Mouse (Mus musculus): ENCODE measurements around the gene Ggt5. TPM values are rescaled to one million over a fixed set of nuclear protein-coding genes. Genes with fewer than 3 reads are reported as not detected.
A peak's percentile ranks its signal among the peaks of the same experiment; 100 is the strongest.

The Ggt5 gene
- total RNA-seq, 2 experiments from 2014 or later, result 2.7 to 3.8 TPM

DNA sequence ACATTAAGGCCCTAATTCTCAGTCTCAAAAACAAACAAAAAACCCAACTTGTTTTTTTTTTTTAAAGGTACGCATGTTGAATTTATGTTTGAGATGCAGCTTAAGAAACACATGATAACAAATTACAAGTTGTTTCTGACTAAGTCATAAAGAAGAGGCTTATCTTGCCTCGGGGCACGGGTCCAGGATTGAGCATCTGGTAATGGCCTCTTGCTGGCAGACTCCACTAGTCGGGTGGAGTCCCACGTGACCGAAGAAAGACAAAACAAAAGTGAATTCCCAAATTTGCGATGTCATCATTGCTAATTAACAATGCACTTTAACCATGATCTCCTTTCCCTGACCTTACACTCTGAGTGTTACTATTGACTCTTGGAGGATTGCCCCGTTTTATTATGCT lies 6.8 kb downstream of the Ggt5 start:
- intact Hi-C loops (cut with DNase I), result no loop called here
- no peak for DNase-seq (ENCODE audit: extremely low spot score in 1 of 2, low spot score in 2 of 2)
- H3K4me3 ChIP-seq, result no peak overlapping the region
- no peak for TF ChIP-seq CTCF (IDR thresholded peaks at IDR 0.05)
- no peak overlapping the region for H3K27ac ChIP-seq

DNA sequence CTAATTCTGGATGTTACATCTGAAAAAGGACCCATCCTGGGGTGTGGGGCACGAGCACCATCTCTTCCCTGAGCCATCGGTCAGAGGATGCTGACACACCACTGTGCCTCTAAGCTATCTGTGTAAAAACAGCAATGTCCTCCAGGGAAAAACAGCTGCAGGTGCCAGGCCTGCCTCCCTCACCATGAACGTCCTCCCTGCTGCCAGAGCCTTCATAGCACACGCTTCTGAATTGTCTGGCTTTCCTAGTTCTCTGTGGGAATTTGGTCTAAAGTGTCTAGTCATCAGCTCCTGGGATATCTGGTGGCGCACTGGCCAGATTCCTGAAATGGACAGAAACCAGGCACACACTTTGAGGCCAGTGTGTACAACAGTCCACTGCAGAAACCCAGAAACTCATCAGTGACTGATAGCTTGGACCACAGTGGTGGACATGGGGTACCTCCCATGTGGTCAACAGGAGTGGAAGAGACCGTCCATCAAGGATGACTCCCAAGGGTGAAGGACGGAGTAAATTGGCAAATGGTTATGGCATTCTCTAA lies 11.1 kb downstream of the Ggt5 start:
- DNase-seq (ENCODE audit: extremely low spot score in 1 of 2, low spot score in 2 of 2), result no peak
- H3K4me3 ChIP-seq, result no peak overlapping the region
- TF ChIP-seq CTCF (IDR thresholded peaks at IDR 0.05), result no peak
- intact Hi-C loops (cut with DNase I), result no loop called here
- H3K27ac ChIP-seq, result no peak overlapping the region

DNA sequence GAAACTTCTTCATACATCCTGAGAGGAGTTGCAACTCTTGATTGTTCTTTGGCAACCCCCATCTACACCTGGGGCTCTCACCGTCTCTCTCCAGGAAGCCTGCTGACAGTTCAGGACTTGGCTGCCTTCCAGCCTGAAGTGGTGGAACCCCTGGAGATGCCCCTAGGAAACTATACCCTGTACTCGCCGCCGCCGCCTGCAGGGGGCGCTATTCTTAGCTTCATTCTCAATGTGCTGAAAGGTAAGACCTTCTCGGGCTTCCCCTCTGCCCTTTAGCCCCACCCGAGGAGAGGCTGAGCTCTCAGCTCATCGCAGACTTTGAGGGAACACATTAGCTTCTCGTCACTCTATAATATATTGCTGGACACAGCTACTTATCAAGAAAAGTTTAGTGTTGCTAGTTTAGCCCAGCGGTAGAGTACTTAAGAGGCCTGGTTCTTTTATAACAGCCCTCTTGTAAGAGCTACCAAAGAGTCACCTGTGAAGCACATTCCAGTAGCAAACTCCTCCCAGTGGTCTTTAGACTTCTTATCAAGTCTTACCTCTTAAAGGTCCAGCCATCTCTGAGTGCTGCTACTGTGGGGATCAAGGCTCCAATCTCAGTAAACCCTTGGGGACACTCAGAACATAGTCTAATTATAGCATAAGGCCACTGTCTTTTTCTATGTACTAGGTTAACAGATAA lies 16.2 kb downstream of the Ggt5 start:
- intact Hi-C loops (cut with DNase I), result no loop called here
- peak; percentile 33 for TF ChIP-seq CTCF (IDR thresholded peaks at IDR 0.05)

DNA sequence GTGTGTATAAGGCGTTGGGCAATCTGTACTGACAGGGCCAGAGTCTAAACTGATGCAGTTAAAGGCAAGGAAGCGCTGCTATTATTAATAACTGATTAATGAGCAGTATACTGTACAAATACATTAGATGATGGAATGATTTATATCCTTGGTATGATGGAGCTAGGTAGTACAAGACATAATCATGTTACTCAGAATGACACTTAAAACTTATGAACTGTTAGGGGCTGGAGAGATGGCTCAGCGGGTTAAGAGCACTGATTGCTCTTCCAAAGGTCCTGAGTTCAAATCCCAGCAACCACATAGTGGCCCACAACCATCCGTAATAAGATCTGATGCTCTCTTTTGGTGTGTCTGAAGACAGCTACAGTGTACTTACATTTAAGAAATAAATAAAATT lies 18.1 kb downstream of the Ggt5 start:
- DNase-seq (ENCODE audit: extremely low spot score in 1 of 2, low spot score in 2 of 2), result no peak
- no peak overlapping the region for H3K4me3 ChIP-seq
- intact Hi-C loops (cut with DNase I), result no loop called here
- no peak overlapping the region for H3K27ac ChIP-seq
- TF ChIP-seq CTCF (IDR thresholded peaks at IDR 0.05), result no peak

More for the DNA sequence above, 16.2 kb downstream of the Ggt5 start:
- no peak overlapping the region for H3K27ac ChIP-seq
- no peak for DNase-seq (ENCODE audit: extremely low spot score in 1 of 2, low spot score in 2 of 2)
- no peak overlapping the region for H3K4me3 ChIP-seq

DNA sequence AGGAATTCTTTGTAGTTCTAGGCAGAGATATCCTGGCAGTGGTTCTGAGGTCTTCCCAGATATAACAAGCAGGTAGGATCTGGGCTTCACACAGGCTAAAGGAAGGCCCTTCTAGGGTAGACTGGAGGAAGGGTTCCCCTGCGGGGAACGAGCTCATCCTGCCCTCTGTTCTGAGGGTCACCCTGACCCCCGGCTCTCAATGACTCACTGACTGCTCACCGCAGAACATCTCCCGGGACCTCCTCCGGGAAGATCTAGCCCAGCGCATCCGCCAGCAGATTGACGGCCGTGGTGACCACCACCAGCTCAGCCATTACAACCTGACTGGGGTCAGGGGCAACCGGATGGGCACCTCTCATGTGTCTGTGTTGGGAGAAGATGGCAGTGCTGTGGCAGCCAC lies 19.8 kb downstream of the Ggt5 start:
- no peak for DNase-seq (ENCODE audit: extremely low spot score in 1 of 2, low spot score in 2 of 2)
- H3K27ac ChIP-seq, result no peak overlapping the region
- intact Hi-C loops (cut with DNase I), result no loop called here
- H3K4me3 ChIP-seq, result no peak overlapping the region
- TF ChIP-seq CTCF (IDR thresholded peaks at IDR 0.05), result no peak

DNA sequence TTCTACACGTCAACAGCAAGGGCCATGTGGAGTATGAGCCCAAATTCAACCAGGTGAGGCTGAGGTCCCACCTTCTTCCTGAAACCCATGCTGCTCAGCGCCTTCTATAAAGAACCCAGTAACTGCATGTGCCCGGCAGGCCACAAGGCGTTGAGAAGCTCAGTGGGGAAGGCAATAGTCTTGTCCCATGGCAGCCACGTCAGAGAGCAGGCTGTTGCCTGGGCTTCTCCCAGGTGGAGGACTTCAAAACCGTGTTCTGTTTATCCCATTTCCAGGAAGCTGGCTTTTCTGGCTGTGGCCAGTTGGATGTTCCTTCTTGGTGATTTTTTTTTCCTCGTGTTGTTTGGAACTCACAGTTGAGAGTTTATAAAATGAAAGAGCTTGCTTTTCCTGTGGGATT lies 21.3 kb downstream of the Ggt5 start:
- intact Hi-C loops (cut with DNase I), result no loop called here

DNA sequence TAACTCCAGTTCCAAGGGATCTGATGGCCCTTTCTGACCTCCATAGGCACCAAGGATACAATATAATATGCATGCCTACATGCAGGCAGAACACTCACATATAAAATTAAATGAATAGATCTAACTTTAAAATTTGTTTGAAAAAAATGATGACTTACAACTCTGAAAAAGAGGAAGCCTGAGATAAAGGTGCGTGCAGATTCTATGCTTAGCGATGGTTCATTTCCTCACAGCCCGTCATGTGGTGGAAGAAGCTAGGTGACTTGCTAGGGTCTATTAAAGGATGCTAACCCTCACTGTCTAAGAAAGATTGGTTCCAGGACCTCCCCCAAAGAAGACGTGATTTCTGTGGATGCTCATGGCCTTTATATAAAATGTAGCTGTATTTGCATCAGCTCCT lies 26.9 kb downstream of the Ggt5 start:
- Histone ChIP-seq H3K4me3 (no peak overlapping the region), H3K27ac (no peak overlapping the region)
- intact Hi-C loops (cut with DNase I), result no loop called here
- TF ChIP-seq CTCF (IDR thresholded peaks at IDR 0.05), result no peak
- DNase-seq (ENCODE audit: extremely low spot score in 1 of 2, low spot score in 2 of 2), result no peak

More for the DNA sequence above, 21.3 kb downstream of the Ggt5 start:
- DNase-seq (ENCODE audit: extremely low spot score in 1 of 2, low spot score in 2 of 2), result no peak
- H3K27ac ChIP-seq, result no peak overlapping the region
- no peak for TF ChIP-seq CTCF (IDR thresholded peaks at IDR 0.05)
- H3K4me3 ChIP-seq, result no peak overlapping the region

DNA sequence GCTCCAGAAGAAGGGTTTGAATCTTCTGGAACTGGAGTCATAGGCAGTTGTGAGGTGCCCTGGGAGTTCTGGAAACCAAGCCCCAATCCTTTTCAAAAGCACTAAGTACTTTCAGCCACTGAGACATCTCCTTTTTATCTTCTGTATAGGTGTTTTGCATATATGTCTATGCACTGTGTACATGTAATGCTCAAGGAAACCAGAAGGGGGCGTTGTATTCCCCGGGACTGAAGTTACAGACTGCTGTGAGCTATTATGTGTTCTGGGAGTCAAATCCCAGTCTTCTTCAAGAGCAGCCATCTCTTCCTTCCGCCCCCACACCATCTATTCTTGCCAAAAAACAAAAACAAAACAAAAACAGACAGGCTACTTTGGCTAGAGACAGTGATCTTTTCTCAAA lies 31.7 kb downstream of the Ggt5 start:
- Histone ChIP-seq H3K27ac (no peak overlapping the region), H3K4me3 (no peak overlapping the region)
- peak; percentile 30 for TF ChIP-seq CTCF (IDR thresholded peaks at IDR 0.05)
- DNase-seq (ENCODE audit: extremely low spot score in 1 of 2, low spot score in 2 of 2), result no peak
- intact Hi-C loops (cut with DNase I), result no loop called here

DNA sequence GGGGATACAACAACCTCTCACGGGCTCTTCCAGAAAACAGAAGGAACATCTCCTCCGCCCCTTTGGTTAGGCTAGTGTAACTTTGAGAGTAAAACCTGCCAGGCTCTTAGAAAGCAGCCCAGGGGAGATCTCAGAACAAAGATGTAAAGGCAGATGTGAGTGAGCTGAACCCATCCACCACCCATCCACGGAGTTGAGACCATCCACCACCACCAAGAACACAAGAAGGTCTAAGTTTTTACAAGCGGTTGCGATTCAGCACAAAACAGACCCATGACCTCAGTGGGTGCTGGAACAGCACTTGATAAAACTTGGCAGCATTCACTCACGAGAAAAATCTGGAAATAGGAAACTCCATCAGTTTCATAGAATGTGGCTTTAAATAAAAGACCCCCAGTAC lies 36.8 kb downstream of the Ggt5 start:
- TF ChIP-seq CTCF (IDR thresholded peaks at IDR 0.05), result no peak
- no peak overlapping the region for H3K27ac ChIP-seq
- intact Hi-C loops (cut with DNase I), result no loop called here
- H3K4me3 ChIP-seq, result no peak overlapping the region
- no peak for DNase-seq (ENCODE audit: extremely low spot score in 1 of 2, low spot score in 2 of 2)

DNA sequence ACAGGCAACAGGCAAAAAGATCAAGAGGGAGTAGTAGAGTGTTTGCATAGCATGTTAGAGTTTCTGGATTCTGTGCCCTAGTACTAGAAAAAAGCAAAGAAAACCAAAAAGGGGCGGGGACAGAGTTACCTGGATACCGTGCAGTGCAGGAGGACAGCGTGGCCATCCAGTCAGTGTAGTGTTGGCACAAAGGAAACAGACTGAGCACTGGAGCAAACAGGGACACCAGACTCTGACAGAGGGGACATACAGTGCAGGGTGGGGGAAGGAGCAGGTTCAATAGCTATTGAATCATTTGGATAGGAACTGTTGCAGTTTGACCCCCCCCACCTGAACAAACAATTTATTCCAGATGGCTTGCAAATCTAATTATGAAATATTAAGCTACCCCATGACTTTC lies 37.9 kb downstream of the Ggt5 start:
- no peak for DNase-seq (ENCODE audit: extremely low spot score in 1 of 2, low spot score in 2 of 2)
- intact Hi-C loops (cut with DNase I), result no loop called here
- H3K4me3 ChIP-seq, result no peak overlapping the region

DNA sequence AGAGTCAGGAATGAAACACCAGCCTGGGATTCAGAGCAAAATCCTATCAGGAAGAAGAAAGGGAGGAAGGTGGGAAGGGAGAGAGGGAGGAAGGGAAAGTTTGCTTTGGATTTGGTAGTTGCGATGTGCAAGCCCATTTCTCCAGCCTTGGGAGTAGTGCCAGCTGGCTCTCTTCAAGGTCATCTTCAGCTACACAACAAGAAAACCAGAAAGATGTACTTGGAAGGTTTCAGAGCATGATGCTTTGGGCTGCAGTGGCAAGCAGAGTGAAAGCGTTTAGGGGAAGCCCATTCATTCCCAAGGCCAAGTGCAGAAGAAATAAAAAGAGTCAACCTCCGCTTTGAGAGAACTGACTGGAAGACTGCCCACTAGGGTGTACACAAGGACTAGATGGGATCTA lies 38.4 kb downstream of the Ggt5 start:
- H3K4me3 ChIP-seq, result no peak overlapping the region
- intact Hi-C loops (cut with DNase I), result no loop called here
- TF ChIP-seq CTCF (IDR thresholded peaks at IDR 0.05), result no peak
- DNase-seq (ENCODE audit: extremely low spot score in 1 of 2, low spot score in 2 of 2), result no peak
- H3K27ac ChIP-seq, result no peak overlapping the region

More for the DNA sequence above, 37.9 kb downstream of the Ggt5 start:
- no peak overlapping the region for H3K27ac ChIP-seq
- TF ChIP-seq CTCF (IDR thresholded peaks at IDR 0.05), result no peak

DNA sequence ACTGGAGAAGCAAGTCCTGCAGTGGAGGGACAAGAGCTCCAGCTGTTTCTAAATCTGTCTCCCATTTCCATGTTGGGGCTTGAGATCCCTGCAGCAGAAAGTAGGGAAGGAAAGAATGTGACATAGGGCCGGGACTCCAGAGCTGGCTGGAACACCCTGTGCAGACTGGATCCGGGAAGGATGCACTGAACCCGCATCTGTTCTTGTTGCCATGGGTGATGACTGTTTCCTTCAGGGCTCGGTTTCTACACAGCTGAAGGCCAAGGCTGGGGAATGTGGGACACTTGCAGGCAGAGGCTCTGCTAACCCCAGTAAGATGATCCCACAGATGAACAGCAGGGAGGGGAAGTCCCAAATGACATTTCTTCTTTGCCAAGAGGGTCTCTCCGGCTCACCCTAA lies 43.5 kb downstream of the Ggt5 start:
- no peak overlapping the region; the same call in none of the 2 replicates for H3K27ac ChIP-seq
- intact Hi-C loops (cut with DNase I), result no loop called here
- peak in 1 of 2 experiments; percentile 26 for DNase-seq (ENCODE audit: extremely low spot score in 1 of 2, low spot score in 2 of 2)
- no peak overlapping the region for H3K4me3 ChIP-seq
- TF ChIP-seq CTCF (IDR thresholded peaks at IDR 0.05), result no peak

DNA sequence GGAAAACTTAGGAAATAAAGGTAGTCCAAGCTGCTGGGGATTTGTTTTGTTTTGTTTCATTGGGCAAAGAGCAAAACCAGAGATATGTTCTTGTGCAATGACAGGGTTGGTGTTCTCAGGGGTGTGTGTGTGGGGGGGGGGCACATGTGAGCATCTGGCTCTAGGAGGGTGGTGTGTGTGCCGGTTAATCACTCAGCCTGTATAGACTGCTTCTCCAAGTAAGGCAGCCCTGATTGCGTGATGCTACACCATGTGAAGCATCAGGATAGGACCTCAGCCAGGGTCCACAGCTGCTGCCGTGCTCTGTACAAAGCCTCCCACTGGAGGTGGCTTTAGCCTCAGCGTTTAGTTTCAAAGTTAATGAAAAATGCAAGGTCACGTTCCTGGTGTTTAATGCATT lies 43.9 kb downstream of the Ggt5 start:
- intact Hi-C loops (cut with DNase I), result no loop called here
- peak in 1 of 2 experiments; percentile 9 for DNase-seq (ENCODE audit: extremely low spot score in 1 of 2, low spot score in 2 of 2)
- H3K27ac ChIP-seq, result no peak overlapping the region; the same call in 1 of the 2 replicates
- TF ChIP-seq CTCF (IDR thresholded peaks at IDR 0.05), result no peak
- no peak overlapping the region for H3K4me3 ChIP-seq

All from left cerebral cortex, adult 2 months (tissue).